Mouse (Mus musculus): ENCODE data around the gene Lrmp.

GRCm38 (mm10) chr6:145127652-145128051 lies 12.2 kb downstream of the Lrmp start:
- TF ChIP-seq GATA1 (IDR thresholded peaks at IDR 0.05; ENCODE audit: low read length) = no peak
- no peak for TF ChIP-seq TAL1 (IDR thresholded peaks at IDR 0.05; ENCODE audit: low read length)

All from erythroblast, embryonic 14.5 days (primary cell).